Mouse (Mus musculus) layer of hippocampus, adult 9-10 months (tissue): ENCODE data around the gene Zeb2.

ENCODE experiments used
- DNase-seq: peaks from one replicate; pipeline ENCODE4 v3.0.0; 2022; ENCODE audit warnings: low spot score

Gene Zeb2

DNA sequence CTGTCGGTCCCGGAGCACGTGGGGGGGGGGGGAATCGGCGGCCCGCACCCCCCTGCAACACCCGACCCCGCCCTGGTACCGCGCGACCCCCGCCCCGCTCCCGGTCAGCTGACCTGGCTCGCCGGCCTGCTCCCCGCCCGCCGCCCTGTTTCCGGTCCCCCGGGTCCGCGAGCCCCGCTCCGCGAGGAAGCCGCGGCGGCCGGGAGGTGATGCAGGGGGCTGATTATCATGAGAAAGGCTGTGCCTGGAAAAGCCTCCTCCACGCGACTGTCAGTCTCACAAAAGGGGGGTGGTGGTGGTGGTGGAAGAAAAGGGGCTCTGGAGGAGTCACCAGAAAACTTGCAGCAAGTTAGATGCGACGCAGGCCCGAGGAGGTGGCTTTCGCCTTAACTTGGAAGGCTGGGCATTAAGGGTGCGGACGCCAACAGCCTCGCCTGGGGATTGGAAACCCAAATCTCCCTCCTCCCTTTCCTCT is at the start of gene Zeb2:
Zeb2 (minus strand) TSS at position 309 of the 475 bp plus-strand sequence.
- DNase-seq = no peak

DNA sequence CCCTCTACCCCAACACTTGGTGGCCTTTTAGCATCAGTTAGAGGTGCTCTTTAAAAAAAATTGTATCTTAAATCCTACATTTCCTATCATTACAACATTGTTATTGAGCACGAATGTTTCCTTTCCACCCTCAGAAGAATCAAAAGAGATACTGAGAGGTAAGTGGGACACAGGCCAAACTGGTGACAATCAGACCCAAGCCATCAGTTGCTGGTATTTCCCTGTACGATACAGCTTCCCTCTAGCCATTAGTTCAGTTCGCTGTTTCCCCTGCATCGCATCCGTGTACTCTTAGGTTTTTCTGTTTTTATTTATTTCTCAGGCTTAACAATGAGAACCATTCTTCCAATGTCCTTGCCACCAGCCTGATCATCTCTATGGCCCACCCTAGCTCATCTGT is 41.6 kb upstream of the Zeb2 start:
- DNase-seq = no peak

GRCm38 (mm10) chr2:45158351-45158782 is 41.2 kb upstream of the Zeb2 start:
- DNase-seq = no peak

DNA sequence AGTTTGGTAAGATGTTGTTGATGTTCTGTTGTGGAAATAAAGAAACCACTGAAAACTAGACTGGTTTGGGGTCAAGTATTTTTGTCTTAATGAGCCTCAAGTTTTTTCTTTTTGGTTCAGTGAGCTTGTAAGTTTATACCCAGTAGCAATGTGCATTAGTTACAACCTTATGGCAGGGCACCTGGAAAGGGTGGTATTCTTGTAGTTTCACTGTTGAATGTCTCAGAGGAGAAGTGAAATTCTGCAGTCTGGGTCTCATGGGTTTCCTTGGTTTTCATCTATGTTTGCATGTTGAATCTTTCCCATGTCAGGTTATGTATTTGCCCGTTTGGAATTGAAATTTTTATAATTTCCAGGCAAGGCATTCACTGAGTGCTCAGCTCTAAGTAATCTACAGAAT is 36.1 kb upstream of the Zeb2 start:
- DNase-seq = no peak

DNA sequence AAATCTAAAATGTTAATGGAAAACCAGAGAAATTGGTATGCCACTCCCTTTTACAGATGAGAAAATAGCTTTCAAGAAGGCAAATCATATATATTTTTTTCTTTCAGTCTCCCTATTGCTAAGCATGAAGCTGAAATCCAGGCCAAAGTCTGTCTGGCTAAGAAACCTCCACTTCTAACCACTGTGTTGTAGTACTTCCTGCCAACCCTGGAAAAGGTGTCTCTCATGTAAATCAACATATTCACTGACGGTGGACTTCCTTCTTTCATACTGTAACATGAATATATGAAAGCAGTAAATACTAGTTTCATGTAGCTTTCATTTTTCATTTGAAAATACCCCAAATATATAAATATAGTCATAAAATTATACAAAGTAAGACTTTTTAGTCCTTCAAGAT is 26.0 kb upstream of the Zeb2 start:
- no peak for DNase-seq

DNA sequence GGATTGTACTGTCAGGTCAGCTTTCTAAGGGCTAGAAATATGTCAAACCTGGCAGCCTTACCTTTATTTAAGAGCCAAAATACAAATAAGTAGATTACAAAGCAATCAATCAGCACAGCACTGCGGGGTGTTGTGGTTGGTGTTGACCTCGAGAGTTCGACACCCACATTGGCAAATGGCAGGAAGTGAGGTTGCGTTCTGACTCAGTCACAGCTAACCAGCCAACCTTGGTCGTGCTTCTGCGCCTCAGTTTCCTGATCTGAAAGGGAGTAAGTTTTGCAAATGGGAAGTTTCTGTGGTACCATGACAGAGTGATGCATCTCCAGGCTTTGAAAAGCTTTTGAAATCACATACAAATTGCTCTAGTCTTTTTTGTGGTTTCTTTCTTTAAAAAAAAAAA is 21.7 kb upstream of the Zeb2 start:
- no peak for DNase-seq

GRCm38 (mm10) chr2:45136783-45137182 is 19.6 kb upstream of the Zeb2 start:
- no peak for DNase-seq

- no peak for DNase-seq
Observed at GRCm38 (mm10) chr2:45133225-45133624, 16.0 kb upstream of the Zeb2 start.

DNA sequence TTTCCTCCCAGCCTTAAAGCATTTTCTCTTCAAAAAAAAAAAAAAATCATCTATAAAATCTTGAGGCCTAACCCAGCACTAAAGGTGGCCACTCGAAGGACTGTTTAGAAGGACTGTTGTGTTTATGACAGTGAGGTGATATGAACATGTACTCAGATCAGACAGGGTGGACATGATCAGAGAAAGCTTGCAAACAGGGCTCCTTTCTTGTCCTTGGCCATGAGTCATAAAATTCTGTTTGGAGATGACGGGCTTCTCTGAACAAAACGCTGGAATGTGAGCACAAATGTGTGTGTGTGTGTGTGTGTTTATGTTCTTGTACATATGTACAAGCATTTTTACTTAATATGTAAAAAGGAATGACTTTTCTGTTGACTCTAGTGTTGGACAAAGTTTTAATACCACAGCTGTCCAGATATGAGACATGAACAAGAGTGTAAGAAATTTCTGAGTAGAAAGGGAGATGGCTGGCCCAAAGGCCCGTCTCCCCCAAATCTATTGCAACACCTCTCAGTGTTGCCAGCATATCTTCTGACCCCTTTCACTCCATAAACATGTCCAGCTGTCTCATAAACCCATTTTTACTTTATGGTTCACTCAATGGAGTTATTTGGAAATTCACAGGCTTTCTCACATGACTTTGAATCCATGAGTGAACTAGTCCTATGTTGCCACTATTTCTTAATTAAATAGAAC is 13.4 kb upstream of the Zeb2 start:
- no peak for DNase-seq

- DNase-seq = no peak
Observed at GRCm38 (mm10) chr2:45129556-45129955, 12.4 kb upstream of the Zeb2 start.

DNA sequence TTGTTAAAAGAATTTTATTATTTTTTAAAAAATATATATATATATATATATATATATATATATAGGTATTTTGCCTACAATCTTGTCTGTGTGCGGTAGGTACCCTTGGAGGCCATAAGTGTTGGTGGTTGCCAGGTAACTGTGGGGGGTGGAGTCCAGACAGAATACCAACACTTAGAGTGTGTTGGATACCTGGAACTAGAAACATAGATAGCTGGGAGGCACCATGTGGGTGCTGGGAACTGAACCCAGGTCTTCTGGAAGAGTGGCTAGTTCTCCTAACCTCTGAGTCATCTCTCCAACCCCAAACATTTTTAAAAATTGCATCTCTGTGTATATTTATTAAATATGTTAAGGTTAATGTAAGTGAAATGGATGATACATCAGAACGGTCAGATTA is 11.5 kb upstream of the Zeb2 start:
- no peak for DNase-seq

GRCm38 (mm10) chr2:45126401-45126800 is 9.2 kb upstream of the Zeb2 start:
- no peak for DNase-seq

DNA sequence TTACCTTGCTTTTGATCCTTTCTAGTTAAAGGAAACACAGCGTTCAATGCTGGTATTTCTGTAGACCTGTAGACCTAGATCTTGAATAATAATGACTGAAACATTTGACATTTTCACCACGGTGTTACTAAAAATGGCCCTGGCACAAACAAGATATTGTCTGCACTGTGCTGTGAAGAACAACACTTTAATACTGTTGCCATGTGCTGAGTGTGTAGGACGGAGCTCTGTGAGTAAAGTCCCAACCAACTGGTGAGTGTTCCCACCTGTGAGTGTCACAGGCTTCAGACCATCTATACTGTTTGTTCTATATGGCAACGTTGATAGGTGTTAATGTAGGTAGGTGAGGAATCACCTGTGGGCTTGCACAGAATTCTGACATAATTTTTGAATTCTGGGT is 8.0 kb upstream of the Zeb2 start:
- DNase-seq = no peak

- no peak for DNase-seq
Observed at GRCm38 (mm10) chr2:45123490-45123889, 6.3 kb upstream of the Zeb2 start.

DNA sequence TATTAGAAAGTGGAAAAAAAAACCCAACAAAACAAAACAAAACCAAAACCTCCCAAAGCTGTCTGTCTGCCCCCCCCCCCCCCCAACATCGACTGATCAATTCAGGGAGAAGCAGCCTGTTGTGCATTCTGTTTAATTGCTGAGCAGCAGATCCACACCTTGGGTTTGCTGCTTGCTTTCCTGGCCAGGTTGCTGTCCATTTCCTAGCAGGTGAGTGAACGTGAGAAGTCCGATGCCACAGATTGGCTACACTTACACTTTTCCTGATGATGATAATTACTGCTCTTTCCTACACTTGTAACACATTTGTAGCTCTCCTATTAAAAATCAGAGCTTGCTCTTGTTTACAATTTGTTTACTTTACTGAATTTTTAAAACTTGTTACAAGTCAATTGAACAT is 926 bp upstream of the Zeb2 start:
- no peak for DNase-seq

DNA sequence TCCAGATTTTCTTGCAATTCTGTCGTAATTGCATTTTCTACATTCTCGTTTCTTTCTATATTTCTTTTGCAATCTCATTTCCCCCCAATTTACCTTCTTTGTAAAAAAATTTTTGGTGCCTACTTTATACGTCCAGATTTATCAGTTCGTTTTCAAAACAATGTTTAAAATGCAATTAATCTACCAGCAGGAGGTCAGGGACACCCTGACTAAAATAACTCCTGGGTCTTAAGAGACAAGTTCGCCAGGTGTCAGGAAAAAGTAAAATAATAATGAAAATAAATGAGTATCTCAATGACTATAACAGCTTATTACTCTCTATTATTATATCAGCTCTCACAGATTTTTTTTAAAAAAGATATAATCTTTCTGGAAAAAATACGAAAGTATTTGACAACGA is 397 bp upstream of the Zeb2 start:
- no peak for DNase-seq

GRCm38 (mm10) chr2:45116531-45117024 is 617 bp downstream of the Zeb2 start:
- DNase-seq = no peak

DNA sequence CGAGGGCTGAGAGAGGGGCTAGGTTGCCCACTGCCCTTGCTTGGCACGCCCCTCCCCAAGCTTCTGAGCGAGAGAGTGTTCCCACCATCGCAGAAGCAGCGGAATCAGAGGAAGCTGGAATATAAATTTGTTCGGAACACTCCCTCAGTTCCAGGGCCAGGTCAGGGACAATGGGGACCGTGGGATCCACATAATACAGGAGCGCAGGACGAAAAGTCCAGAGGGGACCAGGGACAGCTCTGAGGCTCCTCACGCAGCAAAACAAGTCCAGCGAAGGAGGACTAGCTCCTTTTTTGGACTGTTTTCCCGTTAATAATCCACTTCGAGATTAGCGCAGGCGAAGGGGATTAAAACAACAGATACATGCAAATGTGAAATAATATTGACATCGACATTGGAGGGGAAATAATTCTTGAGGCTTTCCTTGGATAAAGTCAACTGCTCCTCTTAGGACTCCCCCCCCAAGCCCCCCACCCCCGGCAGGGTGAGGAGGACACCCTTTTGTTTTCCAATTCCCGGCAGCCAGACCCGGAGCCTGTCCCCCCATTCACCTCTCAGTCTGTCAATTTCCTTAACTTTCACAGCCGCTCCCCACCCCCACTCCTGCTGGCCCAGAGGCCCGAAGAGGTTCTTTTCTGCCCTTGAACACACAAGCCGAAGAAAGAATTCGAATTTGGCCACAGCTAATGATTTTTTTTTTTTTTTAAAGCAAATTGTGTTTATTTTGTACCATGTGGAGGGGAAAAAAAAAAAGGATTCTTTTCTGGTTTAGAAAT is 1.3 kb downstream of the Zeb2 start:
- DNase-seq = no peak

DNA sequence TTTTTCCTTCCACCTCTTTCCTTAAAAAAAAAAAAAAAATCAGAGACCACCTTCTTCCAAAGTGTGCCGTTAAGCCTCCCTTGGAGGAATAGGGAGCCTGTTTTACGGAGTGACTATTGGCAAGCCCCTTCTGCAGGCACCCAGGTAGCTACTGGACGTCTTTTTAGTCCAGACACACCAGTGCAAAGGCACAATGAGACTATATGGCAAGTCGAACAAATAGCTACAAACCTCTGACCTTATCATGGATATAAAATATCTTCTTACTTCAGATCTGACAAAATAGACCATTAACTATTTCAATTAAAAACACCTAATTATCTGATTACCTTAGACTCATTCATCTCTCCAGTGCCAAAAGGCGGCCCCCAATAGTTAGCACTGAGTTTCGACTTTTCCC is 2.0 kb downstream of the Zeb2 start:
- no peak for DNase-seq

- no peak for DNase-seq
Observed at GRCm38 (mm10) chr2:45114596-45114995, 2.6 kb downstream of the Zeb2 start.

DNA sequence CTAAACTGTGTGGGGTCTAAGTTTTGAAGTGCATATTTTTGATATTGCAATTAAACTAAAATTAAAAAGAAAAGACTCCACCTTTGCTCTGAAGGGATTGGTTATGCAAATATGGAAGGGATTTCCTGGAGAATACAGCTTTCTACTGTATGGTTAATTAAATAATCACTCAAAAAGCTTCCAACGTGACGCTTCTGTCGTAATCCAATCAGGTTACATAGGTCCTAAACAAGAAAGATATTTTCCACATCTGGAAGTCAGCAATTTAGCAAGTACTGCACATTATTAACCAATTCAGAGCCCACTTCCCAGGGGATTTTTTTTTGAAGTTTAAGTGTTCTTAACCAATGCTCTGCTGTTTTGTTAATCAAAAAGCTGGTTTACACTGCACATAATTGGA is 3.3 kb downstream of the Zeb2 start:
- DNase-seq = no peak

GRCm38 (mm10) chr2:45112891-45113683 is 4.1 kb downstream of the Zeb2 start:
- no peak for DNase-seq
